Mouse (Mus musculus): ENCODE measurements around the gene Cops7a. TPM values are rescaled to one million over a fixed set of nuclear protein-coding genes. Genes with fewer than 3 reads are reported as not detected.

Gene Cops7a
- polyA plus RNA-seq, 1 experiment from 2014 or later = 93.8 TPM

DNA sequence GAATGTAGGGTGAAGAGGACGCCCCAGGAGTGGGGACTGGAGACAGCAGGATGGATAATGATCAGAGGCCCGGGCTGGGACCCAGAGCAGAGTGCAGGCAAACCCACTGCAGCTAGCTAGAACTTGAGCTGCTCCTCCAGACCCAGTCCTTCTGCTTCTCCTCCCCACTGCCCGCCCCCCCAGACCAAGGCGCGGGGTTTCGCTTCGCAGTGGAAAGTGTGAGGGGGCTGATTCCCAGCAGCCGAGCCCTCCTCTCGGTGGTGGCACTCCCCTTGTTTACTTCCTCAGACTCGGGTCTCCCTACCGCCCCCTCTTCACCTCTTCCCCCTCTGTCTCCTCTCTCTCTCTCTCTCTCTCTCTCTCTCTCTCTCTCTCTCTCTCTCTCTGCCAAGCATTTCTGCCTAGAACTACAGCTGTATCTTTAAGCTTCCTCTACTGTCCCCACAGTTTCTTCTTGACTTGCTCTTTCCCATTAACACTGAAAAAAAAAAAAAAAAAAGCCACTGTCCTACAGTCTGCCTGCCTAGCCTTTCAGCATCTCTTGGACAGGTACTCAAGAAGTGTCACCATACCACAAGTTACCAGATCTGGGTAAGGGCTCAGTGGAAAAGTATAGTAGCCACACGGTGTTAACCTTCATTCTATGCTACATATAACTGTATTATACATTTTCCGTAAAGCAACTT lies 53.7 kb downstream of the Cops7a start, which contains the start of gene Lag3:
Lag3 (minus strand) TSS at position 173 of the 686 bp plus-strand sequence.
- H3K4me2 ChIP-seq (ENCODE audit: low read depth, low read length) = no peak within 1 kb of the TSS
- WGBS = 29% methylated on average over 7 of the region's 13 CpGs
- peaks cover 25% of the 10 kb centered on the region for H3K4me1 ChIP-seq (ENCODE audit: control insufficient read depth, insufficient read depth, low read length)
- no peak within 1 kb of the TSS for H3K4me3 ChIP-seq (ENCODE audit: low read depth, low read length)
- 0 out of 2 replicates have a peak within 1 kb of the TSS, but pooled peaks have one; percentile 28 for H3K27ac ChIP-seq (ENCODE audit: low read depth, low read length)
- H3K36me3 ChIP-seq (ENCODE audit: control insufficient read depth, insufficient read depth, low read length) = peaks cover 21% of the 10 kb centered on the region
- H3K27me3 ChIP-seq (ENCODE audit: control insufficient read depth, insufficient read depth, low read length) = no peaks in the 10 kb centered on the region
- no peak for ATAC-seq (ENCODE audit: low read depth)
- no peak within 1 kb of the TSS for H3K9ac ChIP-seq (replicated peaks; ENCODE audit: low read depth, low read length)
- no peaks in the 10 kb centered on the region for H3K9me3 ChIP-seq (ENCODE audit: control insufficient read depth, low read length)

DNA sequence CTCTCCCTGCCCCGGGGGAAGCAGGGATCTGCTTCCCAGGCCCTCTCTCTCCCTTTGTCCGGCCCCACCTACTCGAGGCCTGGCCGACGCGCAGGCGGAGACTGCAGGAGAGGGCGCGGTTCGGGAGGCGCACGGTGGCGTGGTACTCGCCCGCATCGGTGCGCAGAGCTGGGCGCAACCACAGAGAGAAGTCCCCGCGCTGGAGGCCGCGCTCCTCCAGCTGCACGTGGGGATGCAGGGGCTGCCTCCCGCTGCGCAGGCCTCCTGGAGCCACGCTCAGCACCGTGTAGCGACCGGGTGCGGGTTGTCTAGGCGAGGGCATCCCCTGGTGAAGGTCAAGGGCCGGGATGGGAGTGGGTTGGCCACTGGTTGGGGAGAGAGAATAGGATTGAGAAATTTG lies 55.3 kb downstream of the Cops7a start:
- peaks cover 21% of the 10 kb centered on the region for H3K4me1 ChIP-seq (ENCODE audit: control insufficient read depth, insufficient read depth, low read length)
- peak overlapping the region; percentile 28; the same call in 1 of the 2 replicates for H3K9ac ChIP-seq (replicated peaks; ENCODE audit: low read depth, low read length)
- no peak overlapping the region for H3K4me3 ChIP-seq (ENCODE audit: low read depth, low read length)
- peaks cover 21% of the 10 kb centered on the region for H3K36me3 ChIP-seq (ENCODE audit: control insufficient read depth, insufficient read depth, low read length)
- WGBS = under 1% methylated on average over 32 of the region's 32 CpGs
- peak overlapping the region; percentile 27; the same call in 1 of the 2 replicates for H3K4me2 ChIP-seq (ENCODE audit: low read depth, low read length)
- H3K27ac ChIP-seq (ENCODE audit: low read depth, low read length) = no peak overlapping the region
- no peaks in the 10 kb centered on the region for H3K27me3 ChIP-seq (ENCODE audit: control insufficient read depth, insufficient read depth, low read length)
- H3K9me3 ChIP-seq (ENCODE audit: control insufficient read depth, low read length) = no peaks in the 10 kb centered on the region
- peak; percentile 9; the same call in 1 of the 2 replicates for ATAC-seq (ENCODE audit: low read depth)

Other genes starting within 250 kb of the Cops7a start
- gene Ptpn6, start 226.8 kb downstream of the Cops7a start, polyA plus RNA-seq (2014; fragmentation: Nextera tagmentation; extraction: Ambion mirVana) = 2.6 and 4.4 TPM in 2 replicates
- gene Grcc10, start 224.2 kb downstream of the Cops7a start, polyA plus RNA-seq (2014; fragmentation: Nextera tagmentation; extraction: Ambion mirVana) = 634 and 689 TPM in 2 replicates
- gene Gm45234, start 209.5 kb downstream of the Cops7a start, polyA plus RNA-seq (2014; fragmentation: Nextera tagmentation; extraction: Ambion mirVana) = not detected in 2 replicates
- gene Atn1, start 209.0 kb downstream of the Cops7a start, polyA plus RNA-seq (2014; fragmentation: Nextera tagmentation; extraction: Ambion mirVana) = 21.5 and 27.5 TPM in 2 replicates
- gene Eno2, start 195.9 kb downstream of the Cops7a start, polyA plus RNA-seq (2014; fragmentation: Nextera tagmentation; extraction: Ambion mirVana) = 154 and 205 TPM in 2 replicates
- 0.67 and 0.92 TPM in 2 replicates for gene Lrrc23, start 185.8 kb downstream of the Cops7a start, polyA plus RNA-seq (2014; fragmentation: Nextera tagmentation; extraction: Ambion mirVana)
- gene Spsb2, start 156.9 kb downstream of the Cops7a start, polyA plus RNA-seq (2014; fragmentation: Nextera tagmentation; extraction: Ambion mirVana) = 3.9 and 4.4 TPM in 2 replicates
- 393 and 412 TPM in 2 replicates for gene Tpi1, start 151.2 kb downstream of the Cops7a start, polyA plus RNA-seq (2014; fragmentation: Nextera tagmentation; extraction: Ambion mirVana)
- gene Usp5, start 136.1 kb downstream of the Cops7a start, polyA plus RNA-seq (2014; fragmentation: Nextera tagmentation; extraction: Ambion mirVana) = 162 and 171 TPM in 2 replicates
- 16.8 and 16.9 TPM in 2 replicates for gene Cdca3, start 136.0 kb downstream of the Cops7a start, polyA plus RNA-seq (2014; fragmentation: Nextera tagmentation; extraction: Ambion mirVana)
- gene Gnb3, start 125.3 kb downstream of the Cops7a start, polyA plus RNA-seq (2014; fragmentation: Nextera tagmentation; extraction: Ambion mirVana) = 0.44 and 0.54 TPM in 2 replicates
- gene P3h3, start 107.8 kb downstream of the Cops7a start, polyA plus RNA-seq (2014; fragmentation: Nextera tagmentation; extraction: Ambion mirVana) = 19.1 and 23.7 TPM in 2 replicates
- gene Gpr162, start 101.6 kb downstream of the Cops7a start, polyA plus RNA-seq (2014; fragmentation: Nextera tagmentation; extraction: Ambion mirVana) = 11.2 and 14.2 TPM in 2 replicates
- 0.12 TPM in 1 of 2 replicates, not detected in the other for gene Cd4, start 77.3 kb downstream of the Cops7a start, polyA plus RNA-seq (2014; fragmentation: Nextera tagmentation; extraction: Ambion mirVana)
- 2.6 and 3.4 TPM in 2 replicates for gene Lag3, start 53.8 kb downstream of the Cops7a start, polyA plus RNA-seq (2014; fragmentation: Nextera tagmentation; extraction: Ambion mirVana)
- 664 and 670 TPM in 2 replicates for gene Ptms, start 45.4 kb downstream of the Cops7a start, polyA plus RNA-seq (2014; fragmentation: Nextera tagmentation; extraction: Ambion mirVana)
- gene Mlf2, start 34.2 kb downstream of the Cops7a start, polyA plus RNA-seq (2014; fragmentation: Nextera tagmentation; extraction: Ambion mirVana) = 560 and 584 TPM in 2 replicates
- gene Pianp, start 31.2 kb upstream of the Cops7a start, polyA plus RNA-seq (2014; fragmentation: Nextera tagmentation; extraction: Ambion mirVana) = 41.3 and 62.3 TPM in 2 replicates
- 12.3 and 16.5 TPM in 2 replicates for gene Zfp384, start 43.6 kb upstream of the Cops7a start, polyA plus RNA-seq (2014; fragmentation: Nextera tagmentation; extraction: Ambion mirVana)
- 105 and 116 TPM in 2 replicates for gene Ing4, start 74.2 kb upstream of the Cops7a start, polyA plus RNA-seq (2014; fragmentation: Nextera tagmentation; extraction: Ambion mirVana)
- 16.8 and 19.8 TPM in 2 replicates for gene Acrbp, start 84.2 kb upstream of the Cops7a start, polyA plus RNA-seq (2014; fragmentation: Nextera tagmentation; extraction: Ambion mirVana)
- gene Lpar5, start 102.4 kb upstream of the Cops7a start, polyA plus RNA-seq (2014; fragmentation: Nextera tagmentation; extraction: Ambion mirVana) = 0.70 and 0.91 TPM in 2 replicates
- gene Chd4, start 130.4 kb upstream of the Cops7a start, polyA plus RNA-seq (2014; fragmentation: Nextera tagmentation; extraction: Ambion mirVana) = 72.1 and 82.2 TPM in 2 replicates
- gene Nop2, start 166.4 kb upstream of the Cops7a start, polyA plus RNA-seq (2014; fragmentation: Nextera tagmentation; extraction: Ambion mirVana) = 45.0 and 49.6 TPM in 2 replicates
- 18.3 and 18.5 TPM in 2 replicates for gene Iffo1, start 179.7 kb upstream of the Cops7a start, polyA plus RNA-seq (2014; fragmentation: Nextera tagmentation; extraction: Ambion mirVana)
- 1,265 and 1,492 TPM in 2 replicates for gene Gapdh, start 200.9 kb upstream of the Cops7a start, polyA plus RNA-seq (2014; fragmentation: Nextera tagmentation; extraction: Ambion mirVana)
- gene Ncapd2, start 226.2 kb upstream of the Cops7a start, polyA plus RNA-seq (2014; fragmentation: Nextera tagmentation; extraction: Ambion mirVana) = 22.6 and 46.4 TPM in 2 replicates
- gene Mrpl51, start 226.3 kb upstream of the Cops7a start, polyA plus RNA-seq (2014; fragmentation: Nextera tagmentation; extraction: Ambion mirVana) = 135 and 138 TPM in 2 replicates